Mouse (Mus musculus) 416B (cell line): Measurements from ENCODE around the gene Slx4ip.

Experiments
- DNase-seq: peaks from one replicate; pipeline ENCODE4 v3.0.0; 2011; ENCODE audit warnings: low read depth

Slx4ip gene

DNA sequence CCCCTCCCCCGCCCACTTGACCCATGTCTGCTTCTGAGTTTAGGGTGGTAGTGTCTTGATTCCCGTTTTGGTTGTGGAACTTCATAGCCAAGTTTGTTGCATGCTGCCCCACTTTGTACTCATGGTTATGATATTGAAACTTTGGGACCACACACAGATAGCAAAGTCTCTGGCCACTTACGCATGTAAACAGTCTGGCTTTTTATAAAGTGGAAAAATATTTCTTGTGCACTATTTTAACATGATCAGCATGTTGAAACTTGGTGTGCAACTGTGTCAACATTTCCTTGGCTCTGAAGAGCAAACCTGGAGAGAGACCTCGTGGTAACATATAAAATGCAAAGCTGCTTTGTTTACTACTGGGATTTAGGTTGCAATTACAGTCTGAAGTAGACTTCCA is 56.5 kb downstream of the Slx4ip start:
- no peak for DNase-seq

DNA sequence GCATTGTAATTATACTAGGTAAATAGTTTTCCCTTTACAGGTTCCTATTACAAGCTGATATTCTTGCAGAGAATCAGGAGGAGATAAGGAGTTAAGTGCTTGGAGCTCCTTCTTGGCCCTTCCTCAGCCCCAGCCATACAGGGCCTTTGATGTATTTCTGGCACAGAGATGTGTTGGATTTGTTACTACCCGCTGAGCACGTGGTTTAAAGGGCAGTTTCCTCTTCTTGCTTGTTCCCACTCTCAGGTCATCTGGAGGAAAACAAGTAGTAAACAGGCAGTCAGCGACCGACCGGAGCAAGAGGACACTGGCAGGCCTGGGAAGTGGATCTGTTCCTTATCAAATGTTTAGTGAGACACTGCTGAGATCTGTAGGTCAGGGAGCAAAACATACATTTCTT is 56.9 kb downstream of the Slx4ip start:
- DNase-seq: no peak

DNA sequence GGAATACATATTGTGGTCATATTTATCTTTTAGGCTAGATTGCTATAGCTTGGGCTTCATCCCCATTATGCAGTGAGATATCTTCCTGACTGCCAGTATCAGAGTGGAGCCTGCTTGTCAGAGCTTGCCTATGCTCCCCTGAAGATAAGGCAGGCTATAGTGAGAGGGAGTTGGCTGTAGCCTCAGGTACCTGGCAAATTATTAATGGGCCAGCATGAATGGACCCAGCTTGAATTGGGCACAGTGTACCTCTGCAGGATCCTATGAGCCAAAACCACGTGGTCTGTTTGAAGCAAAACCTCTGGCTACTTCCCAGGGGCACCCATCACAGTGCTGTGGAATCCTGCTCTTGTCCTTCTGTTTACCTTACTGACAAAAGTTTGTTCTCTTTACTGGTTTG is 61.2 kb downstream of the Slx4ip start:
- DNase-seq: no peak

DNA sequence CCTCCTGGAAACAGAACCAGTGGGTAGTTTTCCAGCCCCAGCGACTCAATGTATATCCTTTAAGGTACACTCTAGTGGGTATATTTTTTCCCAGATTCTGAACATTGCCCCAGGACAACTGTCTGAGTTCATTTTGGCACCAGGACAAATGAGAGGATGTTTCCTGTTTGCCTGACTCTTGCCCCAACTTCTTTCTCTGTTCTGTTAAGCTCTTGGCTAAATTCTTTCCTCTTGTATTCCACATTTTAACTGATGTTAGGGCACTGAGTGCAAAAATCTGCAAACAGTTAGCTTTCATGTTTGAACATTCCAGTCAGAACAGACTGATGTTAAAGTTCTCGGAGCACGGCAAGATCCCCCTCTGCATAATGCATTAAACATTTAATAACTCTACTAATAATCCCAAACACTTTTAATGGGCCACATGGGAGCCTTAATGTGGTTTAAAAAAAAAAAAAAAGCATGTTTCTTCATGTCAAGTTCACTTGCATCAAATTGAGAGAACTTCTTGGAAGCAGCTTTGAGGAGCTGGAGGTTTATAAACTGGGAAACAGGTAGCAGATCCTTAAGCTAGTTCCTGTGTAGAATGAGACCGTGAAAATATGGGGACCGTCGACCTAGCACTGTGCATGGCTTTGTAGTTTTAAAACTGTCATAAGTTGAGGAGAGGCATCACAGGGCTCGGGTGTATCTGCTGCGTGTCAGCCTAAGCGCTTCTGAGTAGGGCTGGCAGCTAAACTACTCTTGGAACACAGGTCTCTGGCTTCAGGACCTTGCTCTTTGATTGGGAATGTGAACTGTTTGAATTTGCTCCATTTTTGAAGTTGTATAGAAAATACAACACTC is 64.9 kb downstream of the Slx4ip start:
- no peak for DNase-seq

DNA sequence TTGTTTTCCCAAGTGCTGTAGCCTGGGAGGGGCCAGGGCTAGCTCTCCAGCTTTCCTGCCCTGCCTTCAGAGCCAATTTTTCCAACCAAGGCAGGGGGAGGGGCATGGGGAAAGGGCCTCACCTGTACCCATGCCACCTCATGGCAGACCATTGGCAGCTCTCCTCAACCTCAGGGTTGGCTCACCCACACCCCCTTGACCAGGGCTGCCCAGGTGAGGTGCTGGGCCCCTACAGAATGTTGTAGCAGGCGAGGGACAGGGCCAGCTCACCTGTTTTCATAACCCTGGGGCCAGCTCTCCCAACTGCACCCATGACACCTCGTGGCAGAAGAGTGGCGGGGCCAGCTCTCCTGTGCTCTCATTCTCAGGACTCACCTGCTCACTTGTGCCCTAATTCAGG is 67.7 kb downstream of the Slx4ip start:
- DNase-seq: no peak

DNA sequence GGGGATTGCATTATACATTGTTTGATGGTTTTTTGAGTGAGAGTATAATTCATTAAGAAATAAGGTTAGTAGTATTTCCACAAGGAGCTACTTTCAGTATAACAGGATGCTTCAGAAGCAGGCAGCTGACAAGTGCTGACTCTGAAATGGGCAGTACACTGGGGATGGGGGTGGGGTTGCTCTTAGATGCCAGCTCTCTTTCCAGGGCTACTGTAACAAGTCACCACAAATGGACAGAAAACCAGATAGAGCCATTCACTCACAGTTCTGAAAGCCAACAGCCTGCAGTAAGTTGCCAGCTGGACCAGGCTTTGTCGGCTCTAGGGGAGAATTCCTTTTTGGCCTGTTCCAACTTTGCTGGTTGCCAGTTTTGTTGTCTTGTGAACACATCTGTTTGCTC is 84.8 kb downstream of the Slx4ip start:
- no peak for DNase-seq

DNA sequence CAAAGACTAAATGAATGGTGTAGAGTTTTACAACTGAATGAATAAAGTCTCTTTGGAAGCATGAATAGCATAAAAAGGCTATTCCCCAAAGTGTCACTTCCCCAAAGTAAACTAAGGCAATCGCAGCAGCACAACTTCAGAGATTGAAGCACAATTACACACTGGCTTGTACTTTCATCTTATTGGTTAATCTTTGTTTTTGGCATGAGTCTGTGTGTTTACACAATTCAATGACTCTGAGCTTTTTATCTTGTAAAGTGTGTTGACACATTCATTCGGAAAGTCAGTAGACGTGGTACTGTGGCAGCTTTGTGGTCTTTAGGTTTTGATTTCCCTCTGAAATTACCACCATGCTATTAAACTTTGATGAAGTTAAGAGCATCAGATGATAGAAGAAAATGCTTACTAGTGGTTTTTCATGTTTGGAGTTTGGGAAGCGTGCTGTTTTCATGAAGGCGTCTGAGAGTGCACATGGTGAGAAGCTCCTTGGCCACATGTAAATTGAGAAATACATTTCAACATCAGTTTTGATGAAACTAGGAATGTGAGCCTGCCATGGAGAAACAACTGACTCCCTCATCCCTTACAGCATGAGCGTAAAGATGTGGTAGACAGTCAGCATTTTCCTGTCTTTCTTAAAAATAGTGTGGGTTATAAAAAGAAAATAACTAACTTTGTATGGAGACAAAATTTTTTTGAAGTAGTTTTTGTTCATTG is 88.2 kb downstream of the Slx4ip start:
- DNase-seq: peak; percentile 42

DNA sequence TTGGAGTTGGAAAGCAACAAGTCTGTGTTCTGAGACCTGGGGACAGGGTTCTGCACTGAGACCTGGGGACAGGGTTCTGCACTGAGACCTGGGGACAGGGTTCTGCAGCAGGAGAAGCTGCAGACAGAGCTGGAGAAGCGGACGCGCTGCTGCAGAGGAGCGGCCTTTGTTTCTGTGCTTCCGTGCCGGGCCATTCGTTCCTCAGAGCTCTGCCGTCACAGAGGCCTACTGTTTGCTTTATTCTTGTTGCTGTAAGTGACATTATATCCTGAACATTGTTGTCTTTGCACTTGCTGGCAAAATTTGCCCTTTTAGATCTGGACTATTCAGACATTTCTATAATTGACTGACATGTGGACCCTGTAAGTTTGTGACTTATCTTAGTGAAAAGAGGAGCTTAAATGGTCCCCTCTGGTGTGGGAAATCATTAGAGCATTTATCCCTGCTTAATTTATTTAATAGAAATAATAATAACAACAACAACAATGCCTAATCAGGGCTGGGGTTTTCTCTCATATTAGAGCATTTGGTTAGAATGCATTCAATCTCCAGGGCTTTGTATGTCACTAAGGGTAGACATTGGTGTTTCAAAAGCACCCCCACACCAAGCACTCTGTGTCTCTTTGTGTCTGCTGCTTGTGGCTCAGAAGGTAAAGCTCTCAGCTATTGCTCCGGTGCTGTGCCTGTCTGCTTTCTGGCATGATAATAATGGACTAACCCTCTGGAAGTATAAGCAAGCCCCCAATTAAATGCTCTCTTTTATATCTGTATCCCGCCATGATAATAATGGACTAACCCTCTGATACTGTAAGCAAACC is 90.3 kb downstream of the Slx4ip start:
- no peak for DNase-seq

DNA sequence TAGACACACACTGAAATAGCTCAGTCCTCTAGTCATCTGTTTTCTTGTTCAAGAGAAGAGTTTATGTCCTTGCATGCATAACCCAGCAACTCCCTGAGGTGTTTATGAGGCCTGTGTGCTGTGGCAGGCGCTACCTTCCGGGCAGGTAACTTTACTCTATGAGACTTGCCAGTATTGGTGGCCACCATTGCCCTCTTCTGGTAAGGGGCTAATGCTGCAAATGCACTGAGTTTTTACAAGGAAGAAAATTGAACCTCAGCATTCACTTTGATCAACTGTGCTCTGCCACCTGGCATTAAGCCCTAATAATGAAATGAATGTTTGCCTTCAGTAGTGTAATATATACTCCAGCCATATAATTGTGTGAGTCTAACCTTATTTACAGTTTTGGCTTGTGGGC is 92.9 kb downstream of the Slx4ip start:
- DNase-seq: peak; percentile 27

DNA sequence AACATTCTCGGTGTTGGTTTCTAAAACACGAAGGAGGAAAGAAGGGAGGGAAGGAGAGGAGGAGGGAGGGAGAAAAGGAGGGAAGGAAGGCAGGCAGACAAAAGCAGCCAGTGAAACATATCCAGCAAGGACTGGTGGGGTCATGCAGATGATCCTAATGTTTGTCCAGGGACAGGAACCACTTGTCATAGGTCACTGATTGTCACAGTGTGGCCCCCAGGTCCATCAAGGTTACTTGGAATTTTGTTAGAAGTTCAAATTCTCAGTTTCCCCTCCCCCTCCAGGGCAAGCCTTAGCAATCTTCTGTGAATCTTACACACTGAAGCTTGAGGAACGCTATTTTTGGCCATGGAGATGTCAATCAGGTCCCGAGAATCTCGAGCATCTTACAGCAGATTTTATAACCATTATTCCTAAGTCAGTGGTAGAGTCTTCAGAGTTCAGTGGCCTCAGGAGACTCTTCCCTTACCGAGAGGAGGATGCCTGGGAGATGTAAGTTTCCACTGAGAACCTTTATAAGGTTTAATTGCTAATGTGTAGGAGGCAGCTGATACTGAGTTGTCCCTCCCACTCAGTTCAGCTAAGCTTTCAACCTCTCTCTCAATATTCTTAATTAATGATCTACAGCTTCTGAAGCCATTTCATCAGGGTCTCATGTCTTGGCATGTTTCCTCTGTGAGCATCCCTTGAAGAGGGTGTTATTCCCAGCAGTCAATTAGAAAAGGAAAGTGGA is 95.1 kb downstream of the Slx4ip start:
- DNase-seq: no peak

DNA sequence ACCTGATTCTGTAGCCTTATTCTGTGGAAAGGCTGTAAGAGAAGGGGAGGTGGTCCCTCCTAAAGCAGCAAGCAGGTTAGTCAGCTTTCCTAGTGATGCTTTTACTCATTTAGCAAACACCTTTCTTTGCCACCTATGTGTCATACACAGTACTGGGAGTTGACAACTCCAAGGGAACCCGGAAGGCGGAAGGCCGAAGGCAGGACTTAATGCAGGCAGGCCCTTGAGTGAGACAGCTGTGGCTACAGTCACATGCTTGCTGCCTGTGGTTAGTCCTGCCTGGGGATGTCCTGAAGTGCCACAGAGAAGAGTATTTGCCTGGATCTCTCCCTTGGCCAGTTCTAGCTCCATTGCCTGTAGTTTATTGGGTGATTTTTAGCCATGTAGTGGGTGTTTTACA is 102.1 kb downstream of the Slx4ip start:
- no peak for DNase-seq

DNA sequence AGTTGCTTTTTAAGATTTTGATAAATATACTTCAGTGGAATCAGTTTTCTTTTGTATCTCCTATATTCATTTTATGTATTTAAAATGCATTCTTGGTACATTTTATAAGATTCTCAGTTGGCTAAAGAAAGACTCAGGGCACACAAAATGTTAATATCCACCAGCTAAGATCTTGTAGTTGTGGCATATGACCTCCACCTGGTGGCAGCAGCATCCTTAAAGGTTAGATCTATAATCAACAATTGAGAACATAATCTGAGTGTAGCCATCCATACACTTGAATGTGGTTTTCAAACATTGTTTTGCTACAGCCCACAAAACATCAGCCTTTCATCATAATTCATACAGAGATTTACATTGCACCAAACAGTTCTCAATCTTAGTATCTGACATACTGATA is 106.1 kb downstream of the Slx4ip start:
- DNase-seq: peak; percentile 58

DNA sequence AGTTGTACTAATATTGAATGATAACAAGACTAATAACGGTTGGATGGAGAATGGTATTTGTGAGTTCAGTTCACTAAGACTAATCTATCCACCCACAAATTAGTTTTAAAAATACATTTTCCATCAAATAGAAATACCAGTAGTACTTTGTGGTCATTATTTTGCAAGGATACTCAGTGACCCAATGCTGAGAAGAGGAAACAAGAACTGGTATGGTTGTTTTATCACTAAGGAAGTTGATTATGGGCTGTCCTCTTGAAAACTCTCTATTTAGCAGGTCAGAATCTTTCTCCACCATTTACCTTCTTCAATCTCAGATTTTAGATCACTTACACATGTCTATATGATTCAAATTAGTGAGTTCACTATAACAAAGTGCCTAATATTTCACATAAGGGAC is 111.0 kb downstream of the Slx4ip start:
- peak; percentile 26 for DNase-seq

DNA sequence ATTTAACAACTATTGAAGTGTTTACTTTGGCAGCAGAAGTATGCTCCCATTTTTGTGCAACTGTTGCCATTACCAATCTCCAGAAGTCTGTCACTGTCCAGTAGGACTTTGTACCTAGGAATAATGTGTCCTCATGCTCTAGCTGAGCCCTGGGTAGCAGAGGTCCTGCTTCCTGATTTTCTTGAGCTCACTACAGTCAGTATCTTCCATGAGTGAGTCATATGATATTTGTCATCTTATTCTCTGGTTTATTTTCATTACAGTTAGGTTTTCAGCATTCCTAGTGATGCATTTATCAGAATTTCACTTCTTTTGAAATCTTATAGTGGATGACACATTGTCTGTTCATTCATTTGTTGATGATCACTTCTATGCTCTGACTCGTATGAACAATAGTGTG is 115.6 kb downstream of the Slx4ip start:
- DNase-seq: no peak

DNA sequence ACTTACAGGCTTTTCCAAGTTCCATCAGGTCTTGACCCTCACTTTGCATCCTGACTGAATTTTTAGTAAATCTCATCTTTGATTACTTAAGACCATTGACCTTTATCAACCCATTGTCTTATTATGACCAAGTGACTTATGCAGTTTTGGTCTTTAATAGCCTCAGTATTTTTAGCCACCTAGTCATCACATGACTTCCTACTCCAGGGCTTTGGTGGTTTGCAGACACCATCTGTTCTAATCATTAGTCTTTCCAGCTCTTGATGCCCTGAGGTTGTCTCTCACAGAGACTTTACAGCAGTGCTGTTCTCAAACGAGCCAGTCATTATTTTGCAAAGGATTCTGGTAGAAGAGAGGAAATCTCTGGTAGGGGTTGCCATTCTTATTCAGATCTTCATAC is 121.0 kb downstream of the Slx4ip start:
- DNase-seq: no peak

DNA sequence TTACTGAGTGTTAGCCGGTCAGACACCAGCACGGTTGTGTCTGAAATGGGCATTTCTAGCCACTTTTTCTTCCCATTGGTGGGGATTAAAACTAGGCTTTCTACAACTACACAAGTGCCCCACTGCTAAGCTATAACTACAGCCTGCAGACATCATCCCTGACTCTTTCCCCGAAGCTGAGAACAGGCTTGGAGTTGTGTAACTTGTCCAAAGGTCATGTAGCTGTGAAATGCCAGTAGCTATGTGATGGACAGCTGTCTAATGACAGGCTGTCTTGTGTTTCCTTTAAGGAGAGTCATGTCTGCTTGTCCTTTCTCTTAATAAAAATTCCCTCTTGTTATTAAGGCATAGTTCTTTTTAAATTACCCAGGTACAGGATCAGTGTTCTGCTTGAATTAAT is 122.1 kb downstream of the Slx4ip start:
- DNase-seq: no peak

DNA sequence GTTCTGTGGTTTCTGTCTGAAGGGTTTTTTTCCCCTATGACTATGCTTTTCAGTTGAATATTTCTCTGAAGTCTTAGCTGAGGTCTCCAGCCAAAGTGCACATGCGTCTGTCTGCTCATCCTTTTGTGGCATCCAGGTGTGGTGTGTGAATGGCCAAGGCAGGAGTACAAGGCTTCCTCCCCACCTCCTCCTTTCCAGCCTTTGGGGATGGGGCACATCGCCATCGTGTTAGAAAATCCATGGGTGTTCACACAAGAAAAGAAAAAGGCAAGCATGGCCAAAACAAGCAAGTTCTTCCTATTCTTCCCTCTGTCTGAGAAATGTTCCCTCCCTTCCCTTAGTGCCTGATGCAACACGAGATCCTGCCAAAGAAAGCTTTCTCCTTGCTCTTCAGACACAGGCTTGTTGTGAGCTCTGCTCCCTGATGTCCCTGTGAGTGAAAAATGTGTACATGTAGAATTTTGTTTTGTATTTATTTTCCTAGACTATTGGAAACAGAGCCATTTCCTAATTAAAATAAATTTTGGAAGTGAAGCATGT is 122.9 kb downstream of the Slx4ip start:
- no peak for DNase-seq

DNA sequence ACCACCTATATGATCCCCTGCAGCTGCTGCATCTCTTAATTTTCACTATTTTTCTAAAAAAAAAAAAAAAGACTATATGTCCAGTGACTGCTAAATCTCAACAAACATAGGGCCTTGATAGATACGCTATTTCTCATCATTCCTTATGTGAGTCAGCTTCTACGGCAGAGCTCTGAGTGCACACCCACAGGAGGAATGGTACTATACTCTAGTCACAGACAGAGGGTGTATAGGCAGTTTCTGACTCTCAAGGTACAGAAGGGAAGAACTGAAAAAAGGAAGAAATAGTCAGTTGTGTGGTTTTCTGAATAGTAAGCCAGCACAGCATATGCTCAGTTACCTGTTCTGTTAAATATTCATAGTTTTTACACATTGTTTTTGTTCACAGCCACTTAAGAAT is 123.4 kb downstream of the Slx4ip start:
- no peak for DNase-seq

DNA sequence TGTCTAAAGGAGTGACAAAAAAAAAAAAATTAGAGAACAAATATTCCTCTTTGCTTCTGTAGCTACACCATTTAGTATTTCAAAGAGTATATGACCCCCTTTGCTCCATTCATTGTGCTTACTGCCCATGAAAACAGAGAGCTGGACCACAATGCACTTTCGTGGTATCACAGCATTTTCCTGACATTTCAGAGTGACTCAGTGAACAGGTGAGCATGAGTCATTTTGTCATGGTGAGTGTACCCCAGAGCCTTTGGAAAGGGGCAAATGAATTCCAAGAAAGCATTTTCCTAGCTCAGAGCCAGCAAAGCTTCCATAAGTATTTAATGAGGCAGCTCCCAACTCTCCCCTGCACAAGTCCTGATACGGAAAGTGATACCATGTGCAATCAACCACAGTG is 153.1 kb downstream of the Slx4ip start:
- no peak for DNase-seq

DNA sequence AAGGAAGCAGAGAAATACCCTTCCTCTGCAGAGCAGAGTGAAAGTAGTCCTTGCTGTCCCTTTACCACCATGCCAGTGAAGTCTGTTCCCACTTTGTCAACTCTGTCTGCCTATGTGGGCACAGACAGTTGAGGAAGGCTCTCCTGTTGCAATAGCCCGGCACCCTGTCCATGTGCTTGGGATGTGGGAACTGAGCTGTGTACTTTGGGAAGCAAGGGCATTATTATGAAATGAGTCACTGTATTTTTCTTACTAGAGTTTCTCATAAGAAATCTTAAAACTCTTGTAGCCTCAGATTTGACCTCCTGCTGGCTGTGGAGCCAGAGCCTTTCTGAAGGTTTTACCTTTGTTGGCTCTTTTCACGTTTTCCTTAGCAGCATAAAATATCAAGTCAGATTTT is 158.3 kb downstream of the Slx4ip start:
- no peak for DNase-seq

DNA sequence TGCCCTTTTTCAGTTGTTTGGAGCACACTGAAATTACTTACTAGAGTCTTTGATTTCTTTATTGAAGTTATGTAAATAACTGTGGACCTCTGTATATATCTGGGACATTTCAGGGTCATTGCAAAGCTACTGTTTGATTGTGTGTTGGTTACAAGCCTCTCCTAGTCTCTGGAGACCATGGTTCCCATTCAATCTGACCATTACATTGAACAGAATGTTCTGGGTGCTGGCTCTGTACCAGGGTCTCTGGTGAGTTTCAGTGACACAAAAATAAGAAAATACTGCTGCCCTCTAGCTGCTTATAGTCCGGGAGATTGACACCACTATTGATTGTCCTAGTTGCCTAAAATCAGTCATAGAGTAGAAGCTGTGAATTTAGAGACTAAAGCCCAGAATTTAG is 158.9 kb downstream of the Slx4ip start:
- DNase-seq: no peak

DNA sequence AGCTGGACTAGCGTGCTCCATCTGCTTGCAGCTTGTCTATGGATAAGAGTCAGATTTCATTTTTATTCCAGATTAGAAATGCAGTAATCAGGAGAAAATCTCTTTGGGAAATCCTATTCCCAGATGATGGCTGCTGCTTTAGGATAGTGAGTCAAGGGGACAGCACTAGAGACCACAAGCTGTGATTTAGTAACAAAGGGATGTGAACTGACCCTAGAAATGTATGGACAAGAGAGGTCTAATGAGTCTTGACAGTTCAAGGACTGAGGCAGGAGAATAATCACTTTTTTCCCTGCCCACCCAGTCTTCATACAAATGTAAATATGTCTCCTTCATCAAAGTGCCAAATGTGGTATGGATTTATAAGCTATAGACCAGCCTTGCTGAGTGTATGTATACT is 172.8 kb downstream of the Slx4ip start:
- DNase-seq: no peak
